Mouse (Mus musculus) embryonic fibroblast, embryonic 13.5 days (primary cell): Measurements from ENCODE around the gene Ccdc142. TPM values are rescaled to one million over a fixed set of nuclear protein-coding genes. Genes with fewer than 3 reads are reported as not detected.

Source experiments
- H3K27ac ChIP-seq: 2 replicates; pipeline ENCODE4 v1.5.1; 2012; ENCODE audit warnings: low read length, control low read depth, inconsistent platforms; ENCODE audit not compliant: insufficient read depth
- H3K4me1 ChIP-seq: 2 replicates; pipeline ENCODE4 v1.6.1; 2011; ENCODE audit warnings: low read length; ENCODE audit not compliant: control insufficient read depth, insufficient read depth
- H3K4me3 ChIP-seq: 2 replicates; pipeline ENCODE4 v1.5.1; 2011; ENCODE audit warnings: mild to moderate bottlenecking, control low read depth, low read length; ENCODE audit not compliant: insufficient read depth
- CTCF ChIP-seq: IDR thresholded peaks from 2 replicates; pipeline ENCODE4 v1.5.1; 2011; ENCODE audit warnings: mild to moderate bottlenecking, control low read depth, low read length, moderate library complexity, borderline replicate concordance; ENCODE audit not compliant: insufficient read depth
- POLR2A ChIP-seq: IDR thresholded peaks from 2 replicates; pipeline ENCODE4 v1.6.1; 2011; ENCODE audit warnings: low read depth, mild to moderate bottlenecking, control low read depth, low read length, moderate library complexity
- polyA plus RNA-seq: library from polyadenylated mRNA; stranded (reverse); fragments of >200 nt; gene quantifications from 2 replicates; pipeline ENCODE4 v1.2.4, GENCODE M21; 2011; ENCODE audit warnings: low read depth; ENCODE audit not compliant: missing spikeins, insufficient read length

The Ccdc142 gene
- 0.60 TPM in 1 of 2 replicates, not detected in the other for polyA plus RNA-seq

GRCm38 (mm10) chr6:83101316-83101687 is at the start of gene Ccdc142, which contains the start of gene Gm42688:
TSS of gene Ccdc142 (plus strand) at chr6:83101601.
TSS of gene Gm42688 (plus strand) at chr6:83101617.
- peak within 1 kb of the TSS; percentile 56 for H3K4me3 ChIP-seq
- H3K27ac ChIP-seq: no peak within 1 kb of the TSS
- H3K4me1 ChIP-seq: no peaks in the 10 kb centered on the region
- peak; percentile 47; the same call in 1 of the 2 replicates for TF ChIP-seq CTCF
- peak; percentile 77 for TF ChIP-seq POLR2A

DNA sequence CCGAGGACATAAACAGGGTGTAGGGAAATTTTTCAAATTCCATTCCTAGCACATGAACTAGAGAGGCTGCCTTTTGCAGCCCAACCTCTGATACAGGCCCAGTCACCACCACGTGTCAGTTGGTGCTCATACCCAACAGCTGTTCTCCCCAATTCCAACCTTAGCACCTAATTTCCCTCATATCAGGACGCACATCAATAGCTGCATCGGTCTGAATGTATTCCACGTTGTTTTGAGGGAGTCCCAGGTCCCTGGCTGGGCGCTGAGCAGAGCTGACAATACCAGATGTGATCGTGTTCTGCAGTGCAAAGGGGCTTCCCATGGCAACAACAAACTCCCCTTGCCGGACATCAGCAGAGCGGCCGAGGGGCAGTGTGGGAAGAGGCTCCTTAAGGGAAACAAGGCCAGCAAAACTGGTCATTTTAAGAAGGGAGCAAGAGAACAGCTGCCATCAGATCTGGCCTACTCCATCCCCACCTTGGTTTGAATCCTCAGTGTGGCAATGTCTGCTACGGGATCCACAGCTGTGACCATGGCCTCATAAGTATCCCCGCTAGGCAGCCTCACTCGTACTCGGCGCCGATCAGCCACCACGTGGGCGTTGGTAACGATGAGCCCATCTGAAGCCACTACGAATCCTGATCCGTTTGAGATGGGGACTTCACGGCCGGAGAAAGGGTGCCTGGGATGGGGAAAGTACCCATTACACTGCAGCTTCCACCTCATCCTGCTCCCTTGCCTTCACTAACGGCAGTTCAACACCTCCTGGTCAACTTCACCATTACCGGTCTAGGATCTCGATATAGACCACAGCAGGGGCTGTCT is 48.1 kb upstream of the Ccdc142 start:
- Histone ChIP-seq H3K4me3 (peak overlapping the region; percentile 69), H3K27ac (peak overlapping the region; percentile 74), H3K4me1 (peaks cover 5% of the 10 kb centered on the region)
- TF ChIP-seq POLR2A: peak; percentile 68
- no peak for TF ChIP-seq CTCF

GRCm38 (mm10) chr6:83054074-83054851 is 47.1 kb upstream of the Ccdc142 start, which contains the start of gene Aup1:
TSS of gene Aup1 (plus strand) at chr6:83054521.
- peak within 1 kb of the TSS; percentile 74 for H3K27ac ChIP-seq
- H3K4me1 ChIP-seq: peaks cover 5% of the 10 kb centered on the region
- H3K4me3 ChIP-seq: peak within 1 kb of the TSS; percentile 69
- TF ChIP-seq POLR2A: peak; percentile 70
- TF ChIP-seq CTCF: no peak

DNA sequence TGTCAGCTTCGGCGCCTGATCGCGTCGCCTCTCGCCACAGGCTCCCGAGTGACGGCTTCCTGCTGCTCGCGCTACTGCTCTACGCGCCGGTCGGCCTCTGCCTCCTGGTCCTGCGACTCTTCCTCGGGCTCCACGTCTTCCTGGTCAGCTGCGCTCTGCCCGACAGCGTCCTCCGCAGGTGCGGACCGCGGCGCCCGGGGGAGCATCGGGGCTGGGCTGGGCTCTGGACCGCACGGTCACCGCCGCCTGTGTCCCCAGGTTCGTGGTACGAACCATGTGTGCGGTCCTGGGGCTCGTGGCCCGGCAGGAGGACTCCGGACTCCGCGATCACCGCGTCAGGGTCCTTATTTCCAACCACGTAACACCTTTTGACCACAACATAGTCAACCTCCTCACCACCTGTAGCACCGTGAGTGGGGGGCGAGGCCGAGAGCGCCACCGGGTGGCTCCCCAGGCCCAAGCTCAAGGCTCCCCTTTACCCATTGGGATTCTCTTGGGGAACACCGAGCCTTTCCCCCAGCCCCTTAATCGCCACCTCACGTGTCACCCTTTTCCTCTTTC is 46.5 kb upstream of the Ccdc142 start, which contains the start of gene Htra2:
Htra2 (minus strand) TSS at position 403 of the 561 bp plus-strand sequence.
- H3K4me3 ChIP-seq: peak within 1 kb of the TSS; percentile 69
- peak within 1 kb of the TSS; percentile 74 for H3K27ac ChIP-seq
- no peak for TF ChIP-seq POLR2A
- TF ChIP-seq CTCF: peak; percentile 53; the same call in 1 of the 2 replicates
- H3K4me1 ChIP-seq: peaks cover 5% of the 10 kb centered on the region

- no peak within 1 kb of the TSS for H3K4me3 ChIP-seq
- TF ChIP-seq POLR2A (no peak), CTCF (no peak)
- no peak within 1 kb of the TSS for H3K27ac ChIP-seq
- H3K4me1 ChIP-seq: peaks cover 5% of the 10 kb centered on the region
Measured at GRCm38 (mm10) chr6:83057790-83058189, 43.6 kb upstream of the Ccdc142 start, which contains the start of gene Dqx1. TSS of gene Dqx1 (plus strand) at chr6:83057844.

DNA sequence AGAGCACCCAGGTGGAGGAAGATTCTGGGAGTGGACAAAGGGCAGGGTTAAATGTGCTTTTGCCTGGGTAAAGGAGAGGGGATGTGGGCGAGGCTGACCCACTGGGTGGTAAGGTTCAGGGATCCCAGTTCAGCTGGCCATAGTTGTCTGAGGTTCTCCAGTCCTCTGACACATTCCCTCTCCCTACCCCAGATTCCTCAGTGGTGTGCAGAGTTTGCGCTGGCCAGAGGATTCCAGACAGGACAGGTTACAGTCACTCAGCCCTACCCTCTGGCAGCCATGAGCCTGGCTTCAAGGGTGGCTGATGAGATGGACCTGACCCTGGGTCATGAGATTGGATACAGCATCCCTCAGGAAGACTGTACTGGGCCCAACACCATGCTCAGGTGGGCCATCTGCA is 42.7 kb upstream of the Ccdc142 start:
- TF ChIP-seq POLR2A: no peak
- no peak for TF ChIP-seq CTCF
- H3K27ac ChIP-seq: no peak overlapping the region
- H3K4me1 ChIP-seq: peaks cover 5% of the 10 kb centered on the region
- H3K4me3 ChIP-seq: no peak overlapping the region

DNA sequence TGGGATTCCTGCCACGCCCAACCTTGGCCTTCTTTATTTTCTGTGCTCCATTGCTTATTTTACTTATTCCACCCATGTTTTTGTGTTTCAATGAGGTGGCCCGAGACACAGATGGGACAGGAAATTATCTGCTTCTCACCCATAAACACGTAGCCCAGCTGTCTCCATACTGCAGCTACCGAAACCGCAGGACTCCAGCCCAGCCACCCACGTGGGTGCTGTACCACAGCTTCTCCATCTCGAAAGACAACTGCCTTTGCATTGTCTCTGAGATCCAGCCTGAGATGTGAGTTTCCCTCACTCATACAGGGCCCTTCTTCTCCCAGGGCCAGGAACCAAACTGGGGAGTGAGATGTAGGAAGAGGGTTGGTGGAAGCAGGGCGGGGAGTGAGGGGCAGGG is 35.4 kb upstream of the Ccdc142 start:
- no peak overlapping the region for H3K27ac ChIP-seq
- TF ChIP-seq CTCF (no peak), POLR2A (no peak)
- no peaks in the 10 kb centered on the region for H3K4me1 ChIP-seq
- H3K4me3 ChIP-seq: no peak overlapping the region

DNA sequence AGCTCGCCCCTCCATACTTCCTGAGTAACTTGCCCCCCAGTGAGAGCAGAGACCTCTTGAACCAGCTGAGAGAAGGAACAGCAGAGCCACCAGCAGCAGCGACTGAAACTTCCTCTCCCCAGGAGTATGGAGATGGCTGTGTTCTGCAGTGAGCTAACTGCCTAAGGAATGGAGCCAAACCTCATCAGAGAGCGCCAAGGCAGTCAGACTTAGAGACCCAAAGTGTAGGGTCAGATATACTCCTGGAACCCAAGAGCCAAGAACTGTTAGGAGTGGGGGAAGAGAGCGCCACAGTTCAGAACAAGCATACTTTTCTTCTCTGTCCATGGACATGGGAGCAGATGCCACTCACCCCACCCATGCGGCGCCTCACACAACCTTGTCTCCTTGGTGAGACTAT is 35.0 kb upstream of the Ccdc142 start:
- no peaks in the 10 kb centered on the region for H3K4me1 ChIP-seq
- TF ChIP-seq CTCF (no peak), POLR2A (no peak)
- H3K4me3 ChIP-seq: no peak overlapping the region
- no peak overlapping the region for H3K27ac ChIP-seq

GRCm38 (mm10) chr6:83068221-83068620 is 33.2 kb upstream of the Ccdc142 start:
- no peak overlapping the region for H3K27ac ChIP-seq
- H3K4me3 ChIP-seq: no peak overlapping the region
- H3K4me1 ChIP-seq: no peaks in the 10 kb centered on the region
- TF ChIP-seq POLR2A (no peak), CTCF (no peak)
